Mouse (Mus musculus) testis, adult 2 months (tissue): ENCODE measurements around the gene Cd300ld5.
"Not testable (repeated sequence)": the region's sequence is repeated elsewhere in the genome, so short reads cannot be mapped to it uniquely, and the experiment has no call there.

Experiments used
- CTCF ChIP-seq: fragments of 200-500 bp; IDR thresholded peaks from 2 replicates; pipeline ENCODE4 v1.5.1; 2012; ENCODE audit warnings: low read depth, mild to moderate bottlenecking, inconsistent platforms, low read length, moderate library complexity; ENCODE audit not compliant: control insufficient read depth, insufficient read depth, insufficient replicate concordance
- POLR2A ChIP-seq: fragments of 200-500 bp; IDR thresholded peaks from 2 replicates; pipeline ENCODE4 v1.6.1; 2012; ENCODE audit warnings: low read depth, mild to moderate bottlenecking, inconsistent platforms, low read length, moderate library complexity; ENCODE audit not compliant: control insufficient read depth

GRCm38 (mm10) chr11:115037669-115038068 is at the start of gene Cd300ld5:
- TF ChIP-seq CTCF, POLR2A: not testable (repeated sequence)
